In genomic region chr16:9727603-9728002, GRCm38 (mm10) we compare ENCODE assay signal across 19 mouse cellular contexts.
DNase-seq lines count a peak whose midpoint lies in the region; ATAC-seq lines count a peak whose summit lies in the region.
"Had no signal": no experiment of that assay in that cellular context is flagged by ENCODE, and none has a peak within 500 bp of the region (broad histone marks: within the 10 kb centered on the region; RNA-seq: fewer than 3 reads in every experiment).

No protein-coding gene starts in this region.

- no peak overlapping the region for H3K4me3 ChIP-seq in limb, embryonic 10.5 days
- H3K4me3 ChIP-seq: embryonic facial prominence, embryonic 13.5 days; heart, embryonic 10.5 days; hindbrain, embryonic 10.5 days; hindbrain, embryonic 15.5 days had no signal

- peak; percentile 81 for ATAC-seq in cerebellum, adult (ENCODE audit: insufficient number of reproducible peaks, low FRiP score, low TSS enrichment)
- no peak for ATAC-seq in frontal cortex, adult (ENCODE audit: low TSS enrichment)
- ATAC-seq: forebrain, embryonic 14.5 days; intestine, embryonic 16.5 days had no signal

- no peaks in the 10 kb centered on the region for H3K36me3 ChIP-seq in limb, embryonic 10.5 days
- H3K36me3 ChIP-seq: embryonic facial prominence, embryonic 13.5 days; heart, embryonic 10.5 days; hindbrain, embryonic 10.5 days; hindbrain, embryonic 15.5 days had no signal

- no peak for DNase-seq in cerebellum, postnatal 4 days (ENCODE audit: low spot score in 2 of 2)
- DNase-seq in cerebellum, adult 11 months: peak; percentile 49
- peak; percentile 56 for DNase-seq in cerebellum, adult 8-10 months
- DNase-seq in cerebellum, postnatal 14 days: peak; percentile 73 to 75
- no peak for DNase-seq in limb, embryonic 10.5 days (ENCODE audit: low spot score)
- no peak for DNase-seq in liver
- DNase-seq: adrenal gland, postnatal 10 days; gastrocnemius, postnatal 10 days; heart, adult 18-20 months; heart, postnatal 10 days; kidney, adult 2 months had no signal

- H3K27ac ChIP-seq in limb, embryonic 10.5 days: no peak overlapping the region
- H3K27ac ChIP-seq: embryonic facial prominence, embryonic 13.5 days; heart, embryonic 10.5 days; hindbrain, embryonic 10.5 days; hindbrain, embryonic 15.5 days had no signal

- H3K27me3 ChIP-seq in limb, embryonic 10.5 days (ENCODE audit: low read depth, poor library complexity, severe bottlenecking): no peaks in the 10 kb centered on the region
- H3K27me3 ChIP-seq: embryonic facial prominence, embryonic 13.5 days; hindbrain, embryonic 15.5 days had no signal

- H3K9me3 ChIP-seq in limb, embryonic 10.5 days (replicated peaks): no peaks in the 10 kb centered on the region
- H3K9me3 ChIP-seq: embryonic facial prominence, embryonic 13.5 days; heart, embryonic 10.5 days; hindbrain, embryonic 15.5 days had no signal

- 93% methylated on average over 5 of the region's 5 CpGs for WGBS in limb, embryonic 10.5 days

- H3K4me1 ChIP-seq in limb, embryonic 10.5 days: no peaks in the 10 kb centered on the region
- H3K4me1 ChIP-seq: embryonic facial prominence, embryonic 13.5 days; heart, embryonic 10.5 days; hindbrain, embryonic 10.5 days; hindbrain, embryonic 15.5 days had no signal

Comparison
In these comparisons a context has a peak if more than half of its experiments do, and no peak if none do; other contexts are left out.
1. DNase-seq: peak in cerebellum, adult 11 months (single experiment), cerebellum, adult 8-10 months (single experiment) and cerebellum, postnatal 14 days (2 of 2); none in cerebellum, postnatal 4 days (0 of 2), limb, embryonic 10.5 days (single experiment) and liver (single experiment).